Mouse (Mus musculus) limb, embryonic 11.5 days (tissue): ENCODE measurements around the gene Gpn2. TPM values are rescaled to one million over a fixed set of nuclear protein-coding genes. Genes with fewer than 3 reads are reported as not detected.

Experiments
- ATAC-seq: fragments of 200-750 bp; cut with Nextera tagmentation; 2 replicates; pipeline ENCODE4 v1.8.0; 2017; ENCODE audit warnings: low read depth; ENCODE audit not compliant: insufficient number of reproducible peaks, low FRiP score, low TSS enrichment
- DNase-seq: peaks from one replicate; pipeline ENCODE4 v3.0.0-alpha.2; 2015; ENCODE audit warnings: low spot score
- H3K27ac ChIP-seq: fragments of 300-500 bp; sonication (generic); replicated peaks from 2 replicates; pipeline ENCODE4 v1.5.1; 2014; ENCODE audit warnings: low read depth, mild to moderate bottlenecking, low read length
- H3K27me3 ChIP-seq: fragments of 300-500 bp; sonication (generic); 2 replicates; pipeline ENCODE4 v1.6.1; 2014; ENCODE audit warnings: mild to moderate bottlenecking, low read length, mixed read lengths; ENCODE audit not compliant: control insufficient read depth, insufficient read depth
- H3K36me3 ChIP-seq: fragments of 300-500 bp; sonication (generic); 2 replicates; pipeline ENCODE4 v1.6.1; 2014; ENCODE audit warnings: mild to moderate bottlenecking, low read length, moderate library complexity, mixed read lengths; ENCODE audit not compliant: control insufficient read depth, insufficient read depth
- H3K4me1 ChIP-seq: fragments of 300-500 bp; sonication (generic); 2 replicates; pipeline ENCODE4 v1.6.1; 2014; ENCODE audit warnings: low read length, mixed read lengths; ENCODE audit not compliant: control insufficient read depth, insufficient read depth
- H3K4me2 ChIP-seq: fragments of 300-500 bp; sonication (generic); 2 replicates; pipeline ENCODE4 v1.6.1; 2014; ENCODE audit warnings: low read depth, mild to moderate bottlenecking, moderate library complexity; ENCODE audit not compliant: severe bottlenecking
- H3K4me3 ChIP-seq: fragments of 300-500 bp; sonication (generic); 2 replicates; pipeline ENCODE4 v1.5.1; 2014; ENCODE audit warnings: low read depth, low read length
- H3K9ac ChIP-seq: fragments of 300-500 bp; sonication (generic); 2 replicates; pipeline ENCODE4 v1.6.1; 2014; ENCODE audit warnings: mild to moderate bottlenecking, low read length
- H3K9me3 ChIP-seq: fragments of 300-500 bp; sonication (generic); 2 replicates; pipeline ENCODE4 v1.6.1; 2016; ENCODE audit warnings: low read length; ENCODE audit not compliant: control insufficient read depth
- WGBS: fragments of 180-500 bp; shearing (Covaris S2); extraction: QIAGEN DNeasy Blood & Tissue Kit; methylation state at CpG from one replicate; pipeline ENCODE4 v1.1.7; 2014; 5-methylcytosine and 5-hydroxymethylcytosine counted together
- polyA plus RNA-seq: library from polyadenylated mRNA; unstranded; fragments of >200 nt; fragmentation: Nextera tagmentation; extraction: Ambion mirVana; gene quantifications from 2 replicates; pipeline ENCODE4 v1.2.1, GENCODE M21; 2014

Gpn2 gene
- polyA plus RNA-seq, 1 experiment from 2014 or later, result 26.6 TPM

DNA sequence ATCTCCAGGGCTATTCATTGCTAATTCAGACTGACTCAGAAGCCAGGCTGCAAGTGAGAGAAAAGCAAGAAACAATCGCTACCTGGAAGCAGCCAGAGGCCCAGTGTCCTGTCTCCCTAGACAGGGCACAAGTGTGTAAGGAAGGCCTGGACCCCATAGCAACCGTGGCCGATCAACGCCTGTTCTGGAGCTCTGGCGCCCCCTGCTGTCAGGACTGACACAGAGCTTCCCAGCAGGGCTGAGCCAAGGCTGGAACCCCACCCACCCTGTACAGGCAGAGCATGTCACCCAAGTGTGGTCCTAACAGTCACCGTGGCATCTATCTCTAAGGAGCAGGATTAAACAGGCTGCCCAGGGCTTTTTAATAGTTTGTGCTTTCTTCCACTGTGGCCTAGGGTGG, 25.6 kb downstream of the Gpn2 start:
- H3K4me1 ChIP-seq, result no peaks in the 10 kb centered on the region
- no peak overlapping the region for H3K4me3 ChIP-seq
- H3K4me2 ChIP-seq, result no peak overlapping the region
- DNase-seq, result peak; percentile 89
- no peak overlapping the region for H3K27ac ChIP-seq
- 18% methylated on average over 6 of the region's 6 CpGs for WGBS
- peaks cover 20% of the 10 kb centered on the region for H3K36me3 ChIP-seq
- H3K27me3 ChIP-seq, result no peaks in the 10 kb centered on the region
- no peak for ATAC-seq
- H3K9ac ChIP-seq, result no peak overlapping the region
- H3K9me3 ChIP-seq, result peaks cover 3% of the 10 kb centered on the region; the same call in 1 of the 2 replicates

DNA sequence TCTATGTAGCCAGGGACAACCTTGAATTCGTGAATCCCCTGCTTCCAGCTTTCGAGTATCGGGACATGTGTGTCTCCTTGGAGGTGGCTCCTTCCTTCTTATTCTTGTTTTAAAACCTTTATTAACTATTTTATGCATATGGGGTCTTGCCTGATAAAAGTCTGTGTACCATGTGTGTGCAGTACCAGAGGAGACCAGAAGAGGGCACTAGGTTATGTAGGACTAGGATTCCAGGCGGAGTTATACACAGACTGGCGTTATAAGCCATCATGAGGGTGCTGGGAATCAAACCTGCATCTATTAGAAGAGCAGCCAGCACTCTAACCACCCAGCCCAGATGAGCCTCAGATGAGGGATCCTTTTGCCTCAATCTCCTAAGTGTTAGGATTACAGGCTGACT, 27.7 kb downstream of the Gpn2 start:
- peaks cover 3% of the 10 kb centered on the region; the same call in 1 of the 2 replicates for H3K9me3 ChIP-seq
- ATAC-seq (no peak), DNase-seq (no peak)
- H3K4me2 ChIP-seq, result no peak overlapping the region
- no peaks in the 10 kb centered on the region for H3K27me3 ChIP-seq
- WGBS, result 97% methylated on average over 5 of the region's 5 CpGs
- no peak overlapping the region for H3K9ac ChIP-seq
- H3K27ac ChIP-seq, result no peak overlapping the region
- H3K4me1 ChIP-seq, result no peaks in the 10 kb centered on the region
- H3K4me3 ChIP-seq, result no peak overlapping the region
- peaks cover 19% of the 10 kb centered on the region for H3K36me3 ChIP-seq

DNA sequence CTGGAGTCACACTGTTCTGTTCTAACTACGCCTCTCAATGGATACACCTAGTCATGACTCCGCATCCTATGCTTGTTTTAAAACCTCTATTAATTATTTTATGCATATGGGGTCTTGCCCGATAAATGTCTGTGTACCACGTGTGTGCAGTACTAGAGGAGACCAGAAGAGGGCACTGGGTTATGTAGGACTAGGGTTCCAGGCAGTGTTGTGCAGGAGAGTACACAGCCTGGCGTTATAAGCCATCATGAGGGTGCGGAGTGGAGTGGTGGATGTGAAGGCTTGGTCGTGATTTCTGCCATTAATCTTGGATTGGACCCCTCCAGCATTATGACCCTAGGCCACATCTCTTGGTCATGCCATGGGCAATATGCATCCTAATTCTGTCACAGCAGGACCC, 28.3 kb downstream of the Gpn2 start:
- Histone ChIP-seq H3K36me3 (peaks cover 16% of the 10 kb centered on the region), H3K27ac (no peak overlapping the region), H3K4me2 (no peak overlapping the region), H3K9ac (no peak overlapping the region), H3K4me1 (no peaks in the 10 kb centered on the region), H3K27me3 (no peaks in the 10 kb centered on the region), H3K4me3 (no peak overlapping the region), H3K9me3 (peaks cover 3% of the 10 kb centered on the region; the same call in 1 of the 2 replicates)
- 96% methylated on average over 7 of the region's 7 CpGs for WGBS
- ATAC-seq, result no peak
- DNase-seq, result no peak

DNA sequence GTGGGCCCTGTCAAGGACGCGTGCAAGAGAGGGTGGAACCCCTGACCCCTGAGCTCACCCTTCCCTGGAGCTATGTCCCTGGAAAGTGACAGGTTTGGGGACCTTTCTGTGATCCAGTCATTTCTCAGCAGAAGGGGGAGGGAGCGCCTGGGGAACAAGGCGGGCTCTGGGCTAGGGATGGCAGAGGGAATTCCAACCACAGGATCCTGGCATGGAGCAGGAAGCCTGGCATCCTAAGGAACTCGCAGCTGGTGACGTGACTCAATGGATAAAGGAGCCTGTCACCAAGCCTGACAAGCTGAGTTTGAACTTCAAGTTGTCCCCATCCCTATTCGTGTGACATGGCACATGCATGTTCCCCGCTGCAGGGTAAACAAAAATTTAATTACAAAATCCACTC, 28.9 kb downstream of the Gpn2 start:
- WGBS, result 93% methylated on average over 8 of the region's 8 CpGs

DNA sequence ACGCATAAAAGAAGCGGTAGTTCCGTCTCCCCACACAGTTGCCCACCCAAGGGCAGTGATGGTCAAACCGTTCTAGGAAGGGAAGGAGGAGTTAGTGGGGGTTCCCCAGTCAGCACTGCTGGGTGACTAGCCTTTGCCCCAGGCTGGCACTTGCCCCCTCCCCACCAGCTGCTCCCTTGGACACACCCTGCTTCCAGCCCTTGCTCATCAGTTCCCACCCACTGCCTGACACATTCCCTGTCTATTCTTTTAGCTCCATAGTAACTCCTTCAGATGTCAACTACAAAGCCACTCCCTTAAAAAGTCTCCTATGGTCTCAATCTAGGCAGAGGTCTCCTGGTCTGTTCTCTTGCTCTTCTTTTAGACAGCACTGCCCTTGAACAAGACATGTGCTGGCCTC, 29.7 kb downstream of the Gpn2 start:
- H3K4me1 ChIP-seq, result no peaks in the 10 kb centered on the region
- DNase-seq (no peak), ATAC-seq (no peak)
- no peak overlapping the region for H3K27ac ChIP-seq
- no peaks in the 10 kb centered on the region for H3K27me3 ChIP-seq
- H3K9me3 ChIP-seq, result peaks cover 3% of the 10 kb centered on the region; the same call in 1 of the 2 replicates
- 92% methylated on average over 4 of the region's 4 CpGs for WGBS
- peaks cover 16% of the 10 kb centered on the region for H3K36me3 ChIP-seq
- no peak overlapping the region for H3K4me3 ChIP-seq
- H3K9ac ChIP-seq, result no peak overlapping the region
- H3K4me2 ChIP-seq, result no peak overlapping the region

More for the DNA sequence above, 28.9 kb downstream of the Gpn2 start:
- ATAC-seq, result no peak
- Histone ChIP-seq H3K9me3 (peaks cover 3% of the 10 kb centered on the region; the same call in 1 of the 2 replicates), H3K9ac (no peak overlapping the region), H3K27ac (no peak overlapping the region), H3K4me3 (no peak overlapping the region), H3K36me3 (peaks cover 16% of the 10 kb centered on the region), H3K27me3 (no peaks in the 10 kb centered on the region), H3K4me1 (no peaks in the 10 kb centered on the region), H3K4me2 (no peak overlapping the region)
- no peak for DNase-seq

DNA sequence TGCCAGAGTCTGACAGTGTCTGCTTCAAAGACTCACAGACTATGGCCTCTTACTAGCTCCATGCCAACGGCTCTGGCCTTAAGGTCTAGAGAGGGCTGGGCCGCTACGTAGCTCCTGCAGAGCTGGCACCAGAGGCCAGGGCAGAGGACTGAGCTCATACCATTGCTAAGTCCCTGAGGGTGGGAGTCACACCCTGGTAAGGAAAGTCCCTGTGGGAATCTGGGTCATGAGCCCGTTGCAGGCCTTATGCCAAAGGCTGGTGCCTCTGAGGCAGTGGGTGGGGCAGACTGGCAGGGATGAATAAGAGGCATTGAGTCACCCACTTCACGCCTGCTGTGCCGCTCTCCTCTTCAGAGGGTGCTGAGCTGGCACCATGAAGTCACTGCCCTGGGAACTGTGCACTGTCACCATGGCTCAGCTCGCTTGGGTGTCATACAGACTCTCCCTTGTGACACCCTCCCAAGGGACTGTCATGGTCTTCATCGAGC, 30.2 kb downstream of the Gpn2 start:
- H3K4me2 ChIP-seq, result no peak overlapping the region
- no peak for DNase-seq
- no peak for ATAC-seq
- no peak overlapping the region for H3K9ac ChIP-seq
- WGBS, result 89% methylated on average over 8 of the region's 8 CpGs
- H3K4me1 ChIP-seq, result no peaks in the 10 kb centered on the region
- peaks cover 16% of the 10 kb centered on the region for H3K36me3 ChIP-seq
- peaks cover 3% of the 10 kb centered on the region; the same call in 1 of the 2 replicates for H3K9me3 ChIP-seq
- no peak overlapping the region for H3K4me3 ChIP-seq
- H3K27me3 ChIP-seq, result no peaks in the 10 kb centered on the region
- H3K27ac ChIP-seq, result no peak overlapping the region

DNA sequence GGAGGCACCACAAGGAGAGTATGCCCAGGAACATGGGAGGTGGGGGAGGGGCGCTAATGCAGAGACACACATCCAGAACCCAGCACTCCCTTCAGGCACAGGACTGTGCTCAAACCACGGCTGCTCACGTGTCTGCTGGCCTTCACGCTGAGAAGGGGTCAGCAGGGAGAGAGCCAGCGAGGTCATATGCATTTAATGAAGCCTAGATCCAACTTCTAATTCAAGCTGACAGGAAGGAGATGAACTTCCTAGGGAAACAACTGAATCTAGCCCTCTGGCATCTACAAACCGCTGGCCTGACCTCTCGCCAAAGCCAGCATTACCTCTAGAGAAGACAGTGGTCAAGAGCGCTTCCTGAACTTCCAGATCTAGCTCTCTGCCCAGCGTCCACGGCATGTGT, 31.3 kb downstream of the Gpn2 start:
- Histone ChIP-seq H3K27me3 (no peaks in the 10 kb centered on the region), H3K4me3 (no peak overlapping the region), H3K9me3 (peaks cover 3% of the 10 kb centered on the region; the same call in 1 of the 2 replicates), H3K4me2 (no peak overlapping the region), H3K36me3 (peaks cover 14% of the 10 kb centered on the region), H3K9ac (no peak overlapping the region), H3K27ac (no peak overlapping the region), H3K4me1 (no peaks in the 10 kb centered on the region)
- no peak for ATAC-seq
- DNase-seq, result no peak
- 82% methylated on average over 10 of the region's 10 CpGs for WGBS

DNA sequence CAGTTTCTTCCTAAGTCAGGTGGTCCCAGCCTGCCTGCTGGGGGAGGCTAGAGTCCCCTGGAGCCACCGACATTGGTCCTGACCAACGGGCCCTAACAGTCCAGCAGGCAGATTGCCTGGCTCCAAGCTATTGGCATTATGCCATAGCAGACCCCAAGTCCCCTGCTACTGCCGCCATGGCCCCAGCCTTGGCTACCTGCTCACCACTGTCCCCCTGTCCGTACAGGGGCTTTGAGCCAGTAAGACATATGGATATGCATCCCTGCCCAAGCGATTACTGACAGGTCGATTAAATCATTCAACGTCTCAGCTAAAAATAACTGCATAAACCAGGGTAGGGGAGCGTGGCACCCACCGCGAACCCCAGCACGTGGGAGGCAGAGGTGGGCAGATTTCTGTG, 33.8 kb downstream of the Gpn2 start:
- Histone ChIP-seq H3K4me3 (no peak overlapping the region), H3K9me3 (no peaks in the 10 kb centered on the region), H3K27me3 (no peaks in the 10 kb centered on the region), H3K4me1 (no peaks in the 10 kb centered on the region), H3K36me3 (peaks cover 4% of the 10 kb centered on the region), H3K9ac (no peak overlapping the region), H3K4me2 (no peak overlapping the region), H3K27ac (no peak overlapping the region)
- ATAC-seq (no peak), DNase-seq (no peak)
- WGBS, result 95% methylated on average over 11 of the region's 11 CpGs
